Mouse (Mus musculus) c-Kit-negative CD71-positive TER-119-positive erythroid progenitor cells, embryonic 14.5 days (primary cell): ENCODE measurements around the gene Hnrnph2.

Source experiments
- DNase-seq: peaks from one replicate; pipeline ENCODE4 v3.0.0-alpha.2; 2013; ENCODE audit warnings: low read depth, low spot score

The Hnrnph2 gene

DNA sequence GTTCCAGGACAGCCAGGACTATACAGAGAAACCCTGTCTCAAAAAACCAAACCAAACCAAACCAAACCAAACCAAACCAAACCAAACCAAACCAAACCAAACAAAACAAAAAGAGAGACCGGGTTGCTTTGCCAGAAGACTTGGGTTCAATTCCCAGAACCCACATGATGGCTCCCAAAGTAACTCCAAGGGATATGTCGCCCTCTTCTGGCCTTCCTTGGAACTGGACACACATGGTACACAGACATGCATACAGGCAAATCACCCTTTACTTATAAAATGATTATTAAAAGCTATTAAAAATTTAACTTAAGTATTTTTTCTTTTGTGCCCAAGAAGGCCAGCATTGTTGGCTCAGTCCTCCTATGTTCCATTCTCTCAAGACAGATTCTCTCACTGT, 13.3 kb downstream of the Hnrnph2 start:
- DNase-seq = peak; percentile 46

DNA sequence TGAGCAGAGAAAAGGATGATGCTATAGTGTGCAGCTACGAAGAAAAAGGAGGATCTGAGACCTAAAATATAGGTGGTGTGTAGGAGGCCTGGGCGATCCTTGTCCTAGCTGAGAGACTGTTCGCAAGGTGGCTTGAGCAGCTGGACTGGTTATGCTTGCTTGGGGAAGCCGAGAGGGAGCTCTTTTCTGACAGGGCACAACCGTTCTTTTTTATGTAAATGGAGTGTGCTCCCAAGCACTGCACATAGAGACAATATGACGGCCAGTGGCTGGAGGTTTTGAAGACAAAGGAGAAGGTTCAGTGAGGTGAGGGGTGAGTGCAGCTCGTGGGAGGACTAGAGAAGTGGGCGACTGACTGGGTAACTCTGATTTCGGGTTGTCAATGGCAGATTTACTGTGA, 18.7 kb downstream of the Hnrnph2 start:
- no peak for DNase-seq

DNA sequence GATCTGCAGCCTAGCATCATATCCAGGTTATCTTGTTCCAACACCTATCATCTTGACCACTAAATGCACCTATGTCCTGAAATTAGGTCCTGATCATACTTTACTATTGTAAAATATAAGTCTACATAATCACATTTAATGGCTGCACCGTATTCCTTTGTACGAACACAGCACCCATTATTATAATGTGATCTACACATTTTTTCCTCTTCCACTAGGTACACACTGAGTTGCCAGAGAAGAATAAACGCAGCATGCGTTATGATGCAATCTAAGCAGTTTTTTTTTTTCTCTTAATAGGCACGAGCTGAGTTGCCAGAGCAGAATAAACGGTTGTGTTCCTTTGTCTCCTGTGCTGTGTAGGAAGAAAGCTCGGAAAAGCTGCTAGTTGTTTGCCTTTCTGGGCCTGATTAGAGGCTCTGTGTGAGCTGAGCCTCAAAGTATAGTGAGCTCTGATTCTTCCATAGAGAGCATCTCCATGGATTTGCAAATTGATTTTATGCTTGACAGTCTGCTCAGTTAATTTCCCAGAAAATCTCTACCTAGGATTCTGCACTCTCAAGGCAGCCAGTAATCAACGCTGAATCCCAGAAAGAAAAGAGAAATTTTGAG, 19.4 kb downstream of the Hnrnph2 start:
- DNase-seq = no peak

DNA sequence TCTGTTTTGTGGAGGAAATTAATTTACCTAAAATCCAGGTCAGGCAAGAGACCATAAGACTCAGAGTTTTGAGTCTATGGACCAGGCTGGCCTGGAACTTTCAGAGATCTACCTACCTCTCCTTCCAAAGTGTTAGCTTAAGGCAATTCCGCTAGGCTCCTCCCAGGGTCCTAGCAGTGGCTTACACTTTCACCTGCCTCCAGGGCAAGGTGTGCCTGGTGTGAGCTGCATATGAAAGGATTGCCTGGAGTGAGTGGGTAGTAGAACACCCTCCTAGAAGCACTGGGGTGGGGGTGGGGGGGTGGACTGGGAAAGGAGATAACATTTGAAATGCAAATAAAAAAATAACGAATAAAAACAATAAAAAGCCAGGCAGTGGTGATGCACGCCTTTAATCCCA, 20.7 kb downstream of the Hnrnph2 start:
- DNase-seq = no peak

DNA sequence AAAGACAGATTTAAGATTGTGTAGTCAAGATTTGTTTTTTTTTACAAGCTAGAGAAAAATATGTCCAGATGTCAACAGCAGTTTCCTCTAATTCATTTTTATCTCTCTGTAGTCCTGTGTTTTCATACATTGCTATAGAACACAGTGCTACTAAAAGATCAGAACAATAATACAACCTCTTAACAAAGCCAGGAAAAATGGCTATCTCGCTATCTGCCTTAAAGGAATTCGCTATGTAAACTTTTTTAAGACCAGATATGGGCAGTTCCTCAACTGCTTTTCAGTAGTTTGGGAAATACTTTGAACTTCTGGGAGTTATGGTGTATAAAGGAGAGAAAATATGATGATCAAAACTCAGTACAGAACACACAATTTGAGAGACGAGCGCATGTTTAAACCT, 22.4 kb downstream of the Hnrnph2 start:
- no peak for DNase-seq

DNA sequence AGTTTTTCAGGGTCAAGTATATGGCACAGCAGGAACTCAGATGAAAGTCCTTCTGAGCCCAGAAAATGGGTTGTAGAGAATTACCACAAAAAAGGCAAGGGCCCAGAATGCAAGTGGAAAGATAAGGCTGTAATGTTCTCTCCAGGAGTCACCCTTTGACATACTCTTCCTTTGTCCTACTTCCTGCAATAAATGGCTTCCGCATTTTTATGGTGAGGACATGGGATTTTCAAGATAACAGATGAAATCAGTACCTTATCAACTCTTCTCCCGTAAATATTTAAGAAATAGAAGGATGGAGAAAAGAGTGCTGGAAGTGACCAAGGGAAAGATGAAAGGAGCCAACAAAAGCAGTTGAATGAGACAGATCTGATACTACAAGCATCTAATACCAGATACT, 27.2 kb downstream of the Hnrnph2 start:
- DNase-seq = no peak

DNA sequence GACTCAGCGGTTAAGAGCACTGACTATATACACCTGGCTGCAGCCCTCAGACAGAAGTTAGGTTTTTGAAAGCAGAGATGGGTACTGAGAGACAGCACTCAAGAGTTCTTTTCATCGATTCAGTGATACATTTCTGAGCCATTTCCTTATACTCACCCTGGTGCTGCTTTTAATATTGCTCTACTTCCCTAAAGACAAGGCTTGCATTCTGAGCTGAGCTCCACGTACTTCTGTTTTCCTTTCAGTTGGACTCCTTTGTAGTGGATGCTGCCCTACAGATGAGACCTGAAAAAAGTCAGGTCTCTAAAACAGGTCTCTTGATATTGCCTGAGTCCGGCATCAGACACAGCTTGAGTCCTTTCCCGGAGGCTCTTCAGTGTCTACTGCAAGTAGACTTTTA, 31.7 kb downstream of the Hnrnph2 start:
- no peak for DNase-seq

DNA sequence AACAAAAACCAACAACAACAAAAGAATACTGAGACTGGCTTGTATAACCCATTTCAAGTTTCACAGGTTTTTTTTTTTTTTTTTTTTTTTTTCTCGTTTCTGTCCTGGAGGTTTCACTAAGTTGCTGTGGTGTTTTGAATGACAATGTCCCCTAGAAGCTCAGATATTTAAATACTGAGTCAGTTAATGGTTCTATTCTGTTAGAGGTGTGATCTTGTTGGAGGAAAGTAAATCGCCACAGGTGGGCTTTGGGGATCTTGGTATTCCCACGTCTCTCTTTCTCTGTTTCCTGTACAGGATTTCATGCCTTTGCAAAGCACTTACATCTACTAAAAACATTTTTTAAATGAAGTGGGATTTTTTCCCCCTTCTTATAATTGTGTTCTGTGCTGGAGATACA, 34.1 kb downstream of the Hnrnph2 start:
- no peak for DNase-seq

DNA sequence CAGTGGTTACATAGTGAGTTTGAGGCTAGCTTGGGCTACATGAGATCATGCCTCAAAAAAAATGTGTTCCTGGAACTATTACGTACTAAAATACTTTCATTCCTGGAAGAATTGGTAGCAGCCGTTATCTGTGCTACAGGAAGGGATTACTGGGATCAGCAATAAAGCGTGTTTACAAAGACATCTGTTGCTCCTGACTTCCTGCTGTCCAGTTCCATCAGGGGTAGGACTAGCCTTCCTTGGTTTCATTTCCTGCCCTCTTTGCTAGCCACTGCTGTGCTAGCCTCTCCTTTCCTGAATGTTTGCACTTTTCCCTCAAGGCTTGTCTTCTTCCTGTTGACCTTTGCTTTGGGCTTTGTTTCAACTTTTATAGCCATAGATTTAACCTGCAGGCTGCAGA, 34.9 kb downstream of the Hnrnph2 start:
- no peak for DNase-seq

DNA sequence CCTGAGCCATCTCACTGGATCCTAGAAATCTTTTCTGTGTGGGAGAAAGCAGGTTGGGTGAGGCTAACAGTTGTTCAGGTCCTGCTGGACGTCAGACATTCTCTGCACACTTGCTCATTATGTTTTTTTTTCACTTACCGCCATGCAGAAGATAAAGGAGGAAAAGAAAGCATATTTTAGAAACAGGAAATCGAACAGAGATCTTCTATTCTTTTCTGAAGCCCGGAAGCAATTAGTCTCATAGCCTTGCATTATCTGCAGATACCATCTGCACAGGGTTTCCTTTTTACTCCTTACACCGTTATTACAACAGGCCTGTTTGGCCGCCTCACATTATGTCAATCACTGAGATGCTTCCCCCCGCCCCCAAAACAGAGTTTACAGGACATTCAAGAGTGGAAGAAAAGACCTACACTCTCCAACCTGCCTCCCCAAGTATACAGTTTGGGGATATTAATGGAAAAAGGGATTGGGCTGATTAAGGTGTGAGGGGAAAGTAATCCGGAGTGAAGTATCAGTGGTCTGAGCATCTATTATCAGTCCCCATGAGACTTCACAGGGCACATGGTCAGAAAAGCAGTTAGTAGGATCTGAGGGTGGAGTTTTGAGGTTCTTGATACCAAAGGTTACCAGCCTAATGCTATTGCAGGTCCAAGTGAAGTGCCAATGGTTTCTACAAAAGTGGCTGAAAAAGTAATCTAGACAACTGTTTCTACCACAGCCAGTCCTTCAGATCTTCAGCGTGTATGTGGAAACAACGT, 40.2 kb downstream of the Hnrnph2 start:
- no peak for DNase-seq

DNA sequence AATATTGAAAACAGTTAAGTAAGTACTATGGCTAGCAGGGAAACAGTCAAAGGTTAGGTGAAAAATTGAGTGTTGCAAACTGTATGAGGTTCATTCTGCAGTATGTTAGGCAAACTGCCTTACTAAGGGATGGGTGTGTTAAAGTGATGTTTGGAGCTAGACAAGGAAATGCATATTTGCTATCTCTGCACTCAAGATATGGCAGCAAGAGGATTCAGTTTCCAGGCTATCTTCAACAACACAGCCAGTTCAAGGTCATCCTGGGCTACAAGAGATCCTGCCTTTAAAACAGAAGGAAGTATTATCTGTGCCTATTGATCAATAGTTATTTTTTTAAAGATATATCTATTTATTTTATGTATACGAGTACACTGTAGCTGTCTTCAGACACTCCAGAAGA, 45.4 kb downstream of the Hnrnph2 start:
- no peak for DNase-seq

DNA sequence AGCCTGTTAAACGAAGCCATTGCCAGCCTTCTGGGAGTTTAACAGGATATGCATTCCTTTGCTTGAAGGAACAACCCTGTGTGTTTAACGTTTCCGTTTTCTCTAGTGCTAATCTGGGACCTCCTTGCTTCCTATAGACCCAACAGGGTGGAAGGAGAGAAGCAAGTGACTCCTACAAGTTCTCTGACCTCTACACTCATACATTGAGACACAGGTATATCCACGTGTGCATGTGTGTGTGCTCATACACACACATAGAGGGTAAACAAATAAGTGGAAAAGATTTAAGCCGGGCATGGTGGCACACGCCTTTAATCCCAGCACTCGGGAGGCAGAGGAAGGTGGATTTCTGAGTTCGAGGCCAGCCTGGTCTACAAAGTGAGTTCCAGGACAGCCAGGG, 46.4 kb downstream of the Hnrnph2 start:
- DNase-seq = no peak

DNA sequence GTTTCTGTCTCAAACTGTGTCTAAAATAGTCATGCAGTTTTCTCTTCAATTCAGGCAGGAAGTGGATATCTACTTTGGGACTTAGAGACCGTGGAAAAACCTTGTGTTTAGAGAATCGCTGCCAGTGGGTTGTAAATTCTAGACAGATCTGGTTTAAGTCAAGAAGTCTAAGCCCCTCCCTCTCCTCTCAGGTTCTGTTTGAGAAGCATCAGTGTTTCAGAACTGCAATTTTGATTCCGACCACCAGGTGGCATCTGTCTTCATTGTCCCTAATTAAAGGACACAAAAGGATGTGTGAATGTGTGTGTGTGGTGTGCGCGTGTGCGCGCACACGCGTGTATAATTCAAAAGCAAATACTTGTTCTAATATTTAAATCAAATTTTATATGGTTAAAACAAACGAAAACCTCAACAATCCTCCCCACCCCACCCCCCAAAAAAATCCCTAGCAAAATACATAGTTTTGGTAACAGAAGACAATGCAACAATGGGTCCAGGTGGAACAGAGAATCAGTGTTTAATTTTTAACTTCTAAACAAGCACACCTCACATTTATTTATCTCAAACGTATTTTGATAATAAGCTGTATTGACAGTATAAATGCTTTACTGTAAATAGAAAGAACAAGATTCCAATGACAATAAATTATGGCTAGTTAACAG, 47.2 kb downstream of the Hnrnph2 start:
- peak; percentile 42 for DNase-seq

DNA sequence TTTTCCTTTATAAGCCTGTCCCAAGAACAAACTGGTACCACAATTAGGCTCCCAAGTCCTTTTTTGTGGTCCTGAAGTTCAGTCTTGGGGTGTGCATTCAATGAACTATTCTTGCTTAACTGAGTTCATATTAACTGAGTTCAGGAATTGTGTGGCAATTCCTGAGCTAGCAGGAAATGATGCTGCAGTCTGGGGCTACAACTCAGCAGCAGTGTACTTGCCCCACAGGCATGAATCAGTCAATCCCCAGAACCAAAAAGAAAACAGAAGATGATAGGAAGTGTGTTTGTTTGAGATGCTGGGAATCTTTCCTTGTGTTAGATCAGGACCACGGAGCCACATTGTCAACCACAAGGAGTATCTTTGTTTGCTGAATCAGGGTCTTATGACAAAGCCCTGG, 51.1 kb downstream of the Hnrnph2 start:
- DNase-seq = no peak
